Mouse (Mus musculus) kidney, postnatal 14 days (tissue): ENCODE measurements around the gene Klhl30.
A peak's percentile ranks its signal among the peaks of the same experiment; 100 is the strongest.

Experiments
- DNase-seq: peaks from one replicate; pipeline ENCODE4 v3.0.0; 2022; ENCODE audit warnings: mixed read lengths

Klhl30 gene

GRCm38 (mm10) chr1:91350841-91351240 lies at the start of gene Klhl30:
TSS of gene Klhl30 (plus strand) at chr1:91351016.
- DNase-seq, result no peak

- DNase-seq, result peak; percentile 69
These were observed 49.5 kb upstream of the Klhl30 start for GRCm38 (mm10) chr1:91301206-91301920.

- DNase-seq, result peak; percentile 43
These were observed 48.8 kb upstream of the Klhl30 start for GRCm38 (mm10) chr1:91302021-91302420.

- DNase-seq, result no peak
These were observed 46.2 kb upstream of the Klhl30 start for GRCm38 (mm10) chr1:91304621-91305020.

GRCm38 (mm10) chr1:91309366-91310085 lies 41.3 kb upstream of the Klhl30 start:
- no peak for DNase-seq

GRCm38 (mm10) chr1:91312273-91312672 lies 38.5 kb upstream of the Klhl30 start:
- DNase-seq, result no peak

- DNase-seq, result no peak
These were observed 37.6 kb upstream of the Klhl30 start for GRCm38 (mm10) chr1:91313251-91313650.

DNA sequence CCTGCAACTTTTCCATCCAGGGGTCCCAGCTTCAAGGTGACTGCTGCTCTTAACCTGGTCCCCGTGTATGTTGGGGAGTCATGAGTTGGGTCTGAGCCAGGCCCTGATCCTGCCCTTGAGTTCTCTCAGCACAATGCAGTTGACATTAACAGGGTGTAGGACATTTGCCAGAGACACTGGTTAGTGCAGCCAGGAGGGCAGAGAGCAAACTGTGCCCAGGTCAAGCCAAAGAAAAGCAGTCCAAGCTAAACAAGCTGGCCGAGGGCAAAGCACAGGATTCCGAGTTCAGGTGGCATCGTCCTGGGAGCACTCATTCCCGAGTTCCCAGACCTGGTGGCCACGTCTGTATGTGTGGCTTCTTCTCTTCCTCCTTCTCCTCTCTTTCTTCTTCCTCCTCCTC lies 33.2 kb upstream of the Klhl30 start:
- DNase-seq, result peak; percentile 54

DNA sequence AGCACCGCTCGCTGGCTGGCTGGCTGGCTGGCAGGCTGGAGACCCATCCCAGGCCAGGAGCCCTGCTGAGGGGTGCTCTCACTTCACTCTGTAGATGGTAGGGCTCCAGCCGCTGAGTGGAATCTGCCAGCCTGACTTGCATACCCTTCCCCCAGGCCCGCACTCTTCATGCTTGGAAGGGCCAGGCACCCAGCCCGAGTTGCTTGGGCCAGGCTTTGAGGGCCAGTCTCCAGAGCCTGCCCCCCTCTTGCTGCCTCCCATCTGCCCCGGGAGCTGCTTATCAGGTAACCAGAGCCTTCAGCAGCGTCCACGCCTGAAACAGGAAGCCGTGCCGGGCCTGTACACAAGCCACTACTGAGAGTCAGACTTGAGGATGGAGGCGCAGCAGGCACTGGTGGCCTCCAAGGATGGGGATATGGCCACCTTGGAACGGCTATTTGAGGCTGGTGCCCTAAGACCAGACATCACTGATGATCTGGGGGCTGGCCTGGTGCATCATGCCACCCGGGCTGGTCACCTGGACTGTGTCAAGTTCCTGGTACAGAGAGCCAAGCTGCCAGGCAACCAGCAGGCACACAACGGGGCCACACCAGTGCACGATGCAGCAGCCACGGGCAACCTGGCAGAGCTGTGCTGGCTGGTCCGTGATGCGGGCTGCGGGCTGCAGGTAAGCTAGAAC lies 28.9 kb upstream of the Klhl30 start, which contains the start of gene Espnl:
Espnl (plus strand) TSS at position 316 of the 679 bp plus-strand sequence.
- DNase-seq, result peak; percentile 30

DNA sequence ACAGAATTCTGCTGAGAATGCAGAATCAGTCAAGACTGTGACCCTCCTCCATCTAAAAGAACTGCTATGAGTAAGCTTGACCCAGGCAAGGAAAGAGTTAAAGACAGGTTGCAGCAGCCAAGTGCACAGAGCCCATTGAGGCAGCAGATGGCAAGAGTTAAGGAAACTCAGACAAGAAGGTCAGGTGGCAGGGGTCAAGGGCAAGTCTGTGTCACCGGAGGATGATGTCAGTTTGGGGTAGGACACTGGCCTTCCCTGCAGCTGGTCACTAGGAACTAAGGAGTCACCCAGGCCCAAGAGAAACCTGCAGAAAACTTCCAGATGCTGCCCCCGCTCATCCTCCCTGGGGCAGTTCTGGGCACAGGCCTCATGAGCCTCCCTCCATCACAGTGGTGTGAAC lies 26.2 kb upstream of the Klhl30 start:
- DNase-seq, result no peak

DNA sequence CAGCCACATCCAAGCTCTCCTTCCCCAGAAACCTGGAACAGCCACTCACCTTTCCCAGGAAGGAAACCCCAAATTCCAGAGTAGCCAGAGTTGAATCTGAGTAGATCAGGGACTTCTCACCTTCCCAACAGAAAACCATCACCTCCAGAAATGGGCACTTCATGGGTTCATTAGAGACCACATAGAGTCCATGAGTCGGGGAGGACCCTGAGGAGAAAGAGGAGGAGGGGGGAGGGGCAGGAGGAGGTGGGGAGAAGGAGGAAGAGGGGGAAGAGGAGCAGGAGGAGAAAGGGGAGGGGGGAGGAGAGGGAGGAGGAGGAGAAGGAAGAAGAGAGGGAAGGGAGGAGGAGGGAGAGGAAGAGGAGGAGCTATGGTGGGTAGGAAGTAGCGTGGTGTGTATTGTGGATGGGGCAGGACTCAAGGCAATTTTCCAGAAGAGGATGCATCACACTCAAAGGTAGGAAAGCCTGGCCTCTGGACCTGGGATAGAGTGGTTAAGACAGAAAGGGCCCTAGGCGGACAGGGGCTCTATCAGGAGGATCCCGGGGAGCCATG lies 25.3 kb upstream of the Klhl30 start:
- DNase-seq, result no peak

DNA sequence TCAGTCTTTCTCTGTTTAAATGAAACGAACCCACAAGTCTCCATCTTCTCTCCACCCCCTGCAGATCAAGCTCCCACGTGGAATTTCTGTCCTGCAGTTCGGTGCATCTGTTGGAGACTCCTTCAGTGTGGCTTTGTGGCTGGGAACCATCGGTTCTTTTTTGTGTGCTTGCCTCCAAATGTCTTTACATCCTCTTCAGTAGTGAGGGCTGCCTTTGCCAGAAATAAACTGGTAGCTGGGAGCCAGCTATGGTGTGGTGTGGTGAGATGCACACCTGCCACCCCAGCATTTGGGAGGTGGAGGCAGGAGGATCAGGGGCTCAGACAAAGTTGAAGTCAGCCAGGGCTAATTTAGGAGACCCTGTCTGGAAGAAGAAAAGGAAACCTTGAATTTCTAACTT lies 18.7 kb upstream of the Klhl30 start:
- DNase-seq, result no peak

DNA sequence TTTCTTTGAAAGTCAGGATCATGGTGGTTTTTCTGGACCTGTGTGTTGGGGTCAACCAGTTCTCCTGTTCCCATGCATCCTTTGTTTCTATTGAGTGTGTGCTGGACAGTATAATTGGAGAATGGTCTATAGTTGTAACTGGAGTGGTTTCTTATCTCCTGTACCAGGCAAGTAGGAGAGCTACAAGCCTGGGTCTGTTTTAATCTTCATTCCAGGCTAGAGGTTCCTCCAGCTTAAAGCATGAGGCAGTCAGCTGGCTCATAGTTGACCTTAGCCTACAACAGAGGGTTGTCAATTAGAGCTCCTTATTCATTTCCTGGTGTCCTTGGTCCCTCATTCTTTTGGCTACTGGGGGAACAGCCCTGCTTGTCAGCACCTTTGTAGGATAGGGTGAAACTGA lies 17.2 kb upstream of the Klhl30 start:
- no peak for DNase-seq

- no peak for DNase-seq
These were observed 13.5 kb upstream of the Klhl30 start for GRCm38 (mm10) chr1:91337355-91337754.

GRCm38 (mm10) chr1:91344001-91344400 lies 6.8 kb upstream of the Klhl30 start:
- DNase-seq, result no peak

GRCm38 (mm10) chr1:91344921-91345685 lies 5.7 kb upstream of the Klhl30 start:
- peak; percentile 61 for DNase-seq

GRCm38 (mm10) chr1:91346892-91347291 lies 3.9 kb upstream of the Klhl30 start:
- DNase-seq, result peak; percentile 66

- no peak for DNase-seq
These were observed 433 bp downstream of the Klhl30 start for GRCm38 (mm10) chr1:91351249-91351648.

GRCm38 (mm10) chr1:91352277-91352676 lies 1.5 kb downstream of the Klhl30 start:
- no peak for DNase-seq

DNA sequence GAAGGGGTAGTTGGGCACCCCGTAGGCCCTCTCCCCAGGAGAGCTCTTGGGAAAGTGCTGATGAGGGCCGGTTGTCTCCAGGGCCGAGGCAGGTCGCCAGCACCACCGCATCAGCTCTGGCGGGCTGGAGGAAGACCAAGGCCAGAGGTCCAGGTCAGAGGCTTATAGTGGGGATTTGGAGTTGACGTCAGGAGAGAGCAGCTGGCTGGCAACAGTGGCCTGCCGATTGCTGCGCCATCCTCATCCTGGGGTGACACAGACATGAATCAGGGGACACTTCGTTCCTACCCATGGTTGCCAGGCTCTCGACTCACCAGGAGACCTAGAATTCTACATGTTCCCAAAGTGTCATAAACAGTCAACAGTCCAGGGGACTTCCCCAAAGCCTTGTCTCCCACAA lies 5.3 kb downstream of the Klhl30 start:
- DNase-seq, result no peak

DNA sequence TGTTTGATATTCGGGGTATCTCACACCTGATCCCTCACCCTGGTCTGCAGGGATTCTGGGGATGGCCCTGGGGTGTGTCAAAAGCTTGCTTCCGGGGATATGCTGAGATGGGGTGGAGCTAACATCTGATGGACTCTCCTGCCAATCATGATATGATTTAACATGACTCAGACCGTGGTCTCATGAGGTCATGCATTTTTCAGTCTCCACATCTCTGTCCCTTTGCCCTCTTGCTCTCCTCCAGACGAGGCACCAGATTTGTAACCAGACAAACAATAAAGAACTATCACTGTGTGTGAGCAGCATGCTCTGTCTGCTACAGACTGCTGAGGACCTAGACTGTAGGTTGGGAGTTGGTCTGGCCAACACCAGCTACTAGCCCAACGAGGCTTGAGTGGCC lies 11.3 kb downstream of the Klhl30 start:
- no peak for DNase-seq

DNA sequence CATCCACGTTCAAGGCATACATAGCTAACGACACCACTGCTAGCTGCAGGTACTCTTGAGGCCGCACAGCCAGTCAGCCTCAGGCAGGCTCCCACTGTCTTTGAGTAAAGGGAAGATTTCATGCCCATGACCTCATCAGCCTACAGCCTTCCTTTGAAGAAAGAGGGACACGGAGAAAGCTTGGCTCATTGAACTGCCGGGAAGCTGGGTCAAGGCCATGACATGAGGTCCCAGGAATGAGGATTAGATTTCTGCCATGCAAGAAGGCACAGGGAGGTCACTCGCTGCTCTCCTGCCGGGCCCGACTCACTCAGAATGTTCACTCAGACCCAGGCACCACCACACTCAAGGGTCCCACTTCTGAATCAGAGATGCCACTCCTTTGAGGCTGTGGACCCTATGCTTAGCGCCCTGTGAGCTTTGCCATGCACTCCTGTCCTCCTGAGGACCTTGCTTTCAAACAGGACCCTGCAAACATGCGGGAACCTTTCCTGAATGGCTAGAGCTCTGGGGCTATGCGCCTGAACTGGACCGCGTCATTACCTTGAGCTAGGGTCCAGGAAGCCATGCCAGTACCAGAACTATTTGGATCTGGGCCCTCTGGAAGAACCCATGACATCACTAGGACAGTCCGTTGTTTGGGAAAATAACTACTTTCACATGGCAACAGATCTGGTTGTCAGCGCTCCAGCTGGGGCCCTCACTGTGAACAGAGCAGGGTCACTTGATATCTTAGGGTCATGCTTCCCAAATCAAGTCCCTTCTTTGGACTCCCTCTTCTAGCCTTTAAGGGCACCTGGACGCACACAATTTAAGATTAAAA lies 14.2 kb downstream of the Klhl30 start:
- DNase-seq, result no peak
